Mouse (Mus musculus): ENCODE results near the gene Slc30a7.

DNA sequence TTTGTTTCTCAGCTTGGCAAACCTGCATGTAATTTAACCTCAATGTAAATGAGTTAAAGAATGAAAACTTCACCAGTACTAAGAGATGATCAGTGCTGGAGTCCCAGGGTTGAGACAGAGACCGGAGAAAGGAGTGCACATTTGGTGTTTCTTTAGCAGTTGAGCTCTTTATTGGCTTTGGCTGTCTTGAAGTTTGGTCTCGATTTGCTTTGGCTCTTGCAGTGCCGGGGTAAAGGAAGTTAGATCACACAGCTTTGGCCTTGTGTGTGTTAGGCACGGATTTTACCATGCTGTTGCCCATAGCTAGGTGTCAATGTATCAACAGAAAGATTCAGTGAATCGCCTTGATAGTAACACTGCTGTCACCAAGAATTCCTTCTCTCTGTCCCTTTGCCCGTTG, 75.5 kb downstream of the Slc30a7 start:
- no peak for TF ChIP-seq POLR2A (IDR thresholded peaks at IDR 0.05; ENCODE audit: control insufficient read depth, low read depth, low read length)
- TF ChIP-seq CTCF (IDR thresholded peaks at IDR 0.05; ENCODE audit: control insufficient read depth, insufficient read depth, insufficient replicate concordance, low read depth, low read length) = no peak
